Mouse (Mus musculus): ENCODE results near the gene Arap1.

- TF ChIP-seq CTCF (IDR thresholded peaks at IDR 0.05; ENCODE audit: extremely low read depth, insufficient read depth, low read length) (no peak), POLR2A (IDR thresholded peaks at IDR 0.05; ENCODE audit: extremely low read depth, insufficient read depth, low read length) (no peak)
Observed at GRCm38 (mm10) chr7:101330074-101330840, 17.6 kb upstream of the Arap1 start.
